Mouse (Mus musculus): ENCODE measurements around the gene Adrm1. TPM values are rescaled to one million over a fixed set of nuclear protein-coding genes. Genes with fewer than 3 reads are reported as not detected.

Adrm1 gene
- polyA plus RNA-seq, 1 experiment from 2014 or later = 107 TPM

DNA sequence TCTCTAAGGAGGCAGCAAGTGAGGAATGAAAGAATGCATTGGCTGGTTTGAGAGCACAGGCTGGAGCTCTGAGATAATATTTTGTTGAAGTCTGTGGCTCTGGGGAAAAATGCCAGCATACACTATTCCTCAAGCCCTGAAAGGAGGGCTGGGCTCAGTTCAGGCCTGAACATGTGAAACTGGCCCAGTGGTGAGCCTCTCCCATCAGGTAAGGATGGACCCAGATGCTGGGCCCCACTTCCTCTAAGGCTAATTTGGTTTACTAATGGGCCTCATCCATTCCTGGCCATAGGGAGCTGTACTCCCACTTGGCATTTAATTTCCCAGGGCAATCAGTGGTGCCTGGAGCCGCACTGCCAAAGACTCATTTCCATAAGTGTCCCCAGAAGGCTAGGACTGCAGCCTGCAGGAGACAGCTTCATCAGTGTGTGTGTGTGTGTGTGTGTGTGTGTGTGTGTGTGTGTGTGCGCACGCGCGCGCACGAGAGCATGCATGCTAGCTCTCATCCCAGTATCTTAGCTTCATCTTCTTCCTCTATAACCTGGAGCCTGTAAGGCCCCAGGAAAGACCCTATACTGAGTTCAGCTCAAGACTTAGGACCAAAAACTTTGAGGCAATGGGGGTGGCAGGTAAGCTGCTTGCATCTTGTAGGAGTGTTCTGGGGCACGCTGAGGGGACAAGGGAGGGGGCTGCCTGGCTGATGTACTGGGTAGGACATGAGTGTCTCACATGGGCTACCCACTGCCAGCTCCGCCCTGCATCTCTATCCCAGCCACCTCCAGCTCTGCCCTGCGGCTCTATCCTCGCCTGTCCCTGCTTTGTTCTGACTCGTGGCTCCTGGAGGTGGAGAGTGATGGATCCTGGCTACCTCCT, 34.0 kb downstream of the Adrm1 start:
- Histone ChIP-seq H3K27me3 (no peaks in the 10 kb centered on the region), H3K27ac (replicated peaks) (no peak overlapping the region)

GRCm38 (mm10) chr2:180205956-180206280, 34.6 kb downstream of the Adrm1 start:
- ATAC-seq (ENCODE audit: insufficient read depth) = no peak
- Histone ChIP-seq H3K9me3 (replicated peaks) (no peaks in the 10 kb centered on the region), H3K4me3 (replicated peaks) (no peak overlapping the region), H3K9ac (no peak overlapping the region), H3K4me1 (replicated peaks) (no peaks in the 10 kb centered on the region), H3K36me3 (replicated peaks) (no peaks in the 10 kb centered on the region), H3K4me2 (no peak overlapping the region), H3K27me3 (no peaks in the 10 kb centered on the region), H3K27ac (replicated peaks) (no peak overlapping the region)
- WGBS (ENCODE audit: insufficient replicate concordance) = 68% methylated on average over 2 of the region's 2 CpGs

More for the DNA sequence above, 34.0 kb downstream of the Adrm1 start:
- no peak overlapping the region for H3K4me3 ChIP-seq (replicated peaks)
- no peak for ATAC-seq (ENCODE audit: insufficient read depth)
- H3K36me3 ChIP-seq (replicated peaks) = no peaks in the 10 kb centered on the region
- no peaks in the 10 kb centered on the region for H3K9me3 ChIP-seq (replicated peaks)
- WGBS (ENCODE audit: insufficient replicate concordance) = 73% methylated on average over 12 of the region's 12 CpGs
- no peak overlapping the region for H3K9ac ChIP-seq
- H3K4me1 ChIP-seq (replicated peaks) = no peaks in the 10 kb centered on the region
- no peak overlapping the region for H3K4me2 ChIP-seq

DNA sequence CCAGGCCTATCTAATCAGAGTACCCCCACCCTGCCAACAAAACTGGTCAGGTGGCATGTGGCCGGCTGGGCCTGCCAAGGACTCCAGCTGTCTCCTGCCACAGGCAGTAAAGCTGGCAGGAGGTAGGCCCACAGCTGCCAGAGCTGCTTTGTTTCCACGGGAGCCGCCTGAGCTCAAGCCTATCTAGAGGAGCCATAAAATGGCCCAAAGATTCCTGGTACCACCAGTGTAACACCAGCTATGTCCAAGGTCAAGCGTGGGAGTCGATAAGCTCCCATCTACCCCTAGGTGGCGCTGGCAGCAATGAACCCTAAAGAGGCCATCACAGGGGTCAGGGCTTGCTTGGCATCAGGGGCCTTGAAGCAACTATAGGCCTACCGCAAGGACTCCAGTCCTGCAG, 36.6 kb downstream of the Adrm1 start:
- Histone ChIP-seq H3K27me3 (no peaks in the 10 kb centered on the region), H3K9me3 (replicated peaks) (no peaks in the 10 kb centered on the region), H3K4me2 (no peak overlapping the region), H3K9ac (no peak overlapping the region), H3K4me3 (replicated peaks) (no peak overlapping the region), H3K27ac (replicated peaks) (no peak overlapping the region), H3K36me3 (replicated peaks) (no peaks in the 10 kb centered on the region), H3K4me1 (replicated peaks) (no peaks in the 10 kb centered on the region)
- 61% methylated on average over 7 of the region's 7 CpGs for WGBS (ENCODE audit: insufficient replicate concordance)
- 0 out of 2 replicates have a peak, but pooled peaks have one; percentile 5 for ATAC-seq (ENCODE audit: insufficient read depth)

GRCm38 (mm10) chr2:180208976-180209375, 37.7 kb downstream of the Adrm1 start:
- Histone ChIP-seq H3K9me3 (replicated peaks) (no peaks in the 10 kb centered on the region), H3K36me3 (replicated peaks) (no peaks in the 10 kb centered on the region), H3K4me3 (replicated peaks) (no peak overlapping the region), H3K4me1 (replicated peaks) (no peaks in the 10 kb centered on the region), H3K9ac (no peak overlapping the region), H3K27ac (replicated peaks) (no peak overlapping the region), H3K27me3 (no peaks in the 10 kb centered on the region), H3K4me2 (no peak overlapping the region)
- 52% methylated on average over 1 of the region's 1 CpGs for WGBS (ENCODE audit: insufficient replicate concordance)
- no peak for ATAC-seq (ENCODE audit: insufficient read depth)

DNA sequence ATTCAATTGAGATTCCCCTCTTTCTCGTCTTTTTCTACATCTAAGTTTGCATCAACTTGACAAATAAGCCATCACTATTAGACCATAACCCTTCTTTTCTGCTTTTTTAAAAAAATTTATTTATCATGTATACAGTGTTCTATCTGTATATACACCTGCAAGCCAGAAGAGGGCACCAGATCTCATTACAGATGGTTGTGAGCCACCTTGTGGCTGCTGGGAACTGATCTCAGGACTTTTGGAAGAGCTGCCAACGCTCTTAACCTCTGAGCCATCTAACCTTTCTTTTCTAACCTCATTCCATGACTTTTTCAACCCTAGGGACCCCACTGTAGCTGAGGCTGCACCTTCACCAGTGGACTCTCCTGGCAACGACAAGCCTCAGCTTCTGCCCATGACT, 41.0 kb downstream of the Adrm1 start:
- Histone ChIP-seq H3K27ac (replicated peaks) (no peak overlapping the region), H3K4me3 (replicated peaks) (no peak overlapping the region), H3K36me3 (replicated peaks) (no peaks in the 10 kb centered on the region), H3K9ac (no peak overlapping the region), H3K4me1 (replicated peaks) (peaks cover 12% of the 10 kb centered on the region; the same call in 1 of the 2 replicates), H3K9me3 (replicated peaks) (no peaks in the 10 kb centered on the region), H3K4me2 (no peak overlapping the region), H3K27me3 (no peaks in the 10 kb centered on the region)
- ATAC-seq (ENCODE audit: insufficient read depth) = no peak
- 68% methylated on average over 3 of the region's 3 CpGs for WGBS (ENCODE audit: insufficient replicate concordance)

- H3K27ac ChIP-seq (replicated peaks) = no peak overlapping the region
- H3K4me1 ChIP-seq (replicated peaks) = peaks cover 12% of the 10 kb centered on the region; the same call in 1 of the 2 replicates
- H3K27me3 ChIP-seq = no peaks in the 10 kb centered on the region
- ATAC-seq (ENCODE audit: insufficient read depth) = no peak
- H3K36me3 ChIP-seq (replicated peaks) = no peaks in the 10 kb centered on the region
- no peak overlapping the region for H3K4me2 ChIP-seq
- 76% methylated on average over 4 of the region's 4 CpGs for WGBS (ENCODE audit: insufficient replicate concordance)
- H3K9me3 ChIP-seq (replicated peaks) = no peaks in the 10 kb centered on the region
- H3K9ac ChIP-seq = no peak overlapping the region
- H3K4me3 ChIP-seq (replicated peaks) = no peak overlapping the region
These were observed 43.2 kb downstream of the Adrm1 start for GRCm38 (mm10) chr2:180214352-180214978.

GRCm38 (mm10) chr2:180215011-180215461, 43.8 kb downstream of the Adrm1 start:
- Histone ChIP-seq H3K4me1 (replicated peaks) (peaks cover 12% of the 10 kb centered on the region; the same call in 1 of the 2 replicates), H3K27me3 (no peaks in the 10 kb centered on the region), H3K9ac (no peak overlapping the region), H3K4me3 (replicated peaks) (no peak overlapping the region), H3K4me2 (no peak overlapping the region), H3K27ac (replicated peaks) (no peak overlapping the region), H3K9me3 (replicated peaks) (no peaks in the 10 kb centered on the region), H3K36me3 (replicated peaks) (no peaks in the 10 kb centered on the region)
- no peak for ATAC-seq (ENCODE audit: insufficient read depth)
- 45% methylated on average over 8 of the region's 8 CpGs for WGBS (ENCODE audit: insufficient replicate concordance)

DNA sequence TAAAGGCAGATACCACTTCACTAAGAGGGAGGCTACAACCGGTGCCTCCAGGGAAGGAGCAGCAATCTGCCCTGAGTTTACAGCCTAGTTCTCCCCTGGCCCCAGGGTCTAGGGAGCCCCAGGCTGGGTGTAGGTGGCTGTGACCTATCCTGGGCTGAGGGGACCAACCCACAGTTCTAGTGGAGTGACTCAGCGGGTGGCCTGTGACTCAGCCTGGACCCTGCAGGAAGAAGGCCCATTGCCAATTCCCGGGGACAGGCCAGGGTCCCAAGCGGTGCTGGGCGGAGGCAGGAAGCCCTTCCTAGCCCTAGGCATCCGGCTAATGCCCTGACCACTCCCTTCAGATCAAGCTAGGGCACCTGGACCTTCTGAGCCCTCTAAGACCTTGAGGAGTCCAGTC, 44.7 kb downstream of the Adrm1 start:
- no peak overlapping the region for H3K4me2 ChIP-seq
- no peak; the same call in 1 of the 2 replicates for ATAC-seq (ENCODE audit: insufficient read depth)
- H3K9me3 ChIP-seq (replicated peaks) = no peaks in the 10 kb centered on the region
- peaks cover 12% of the 10 kb centered on the region; the same call in 1 of the 2 replicates for H3K4me1 ChIP-seq (replicated peaks)
- H3K36me3 ChIP-seq (replicated peaks) = no peaks in the 10 kb centered on the region
- 52% methylated on average over 6 of the region's 6 CpGs for WGBS (ENCODE audit: insufficient replicate concordance)
- H3K27me3 ChIP-seq = no peaks in the 10 kb centered on the region
- no peak overlapping the region for H3K27ac ChIP-seq (replicated peaks)
- H3K4me3 ChIP-seq (replicated peaks) = no peak overlapping the region
- no peak overlapping the region for H3K9ac ChIP-seq

DNA sequence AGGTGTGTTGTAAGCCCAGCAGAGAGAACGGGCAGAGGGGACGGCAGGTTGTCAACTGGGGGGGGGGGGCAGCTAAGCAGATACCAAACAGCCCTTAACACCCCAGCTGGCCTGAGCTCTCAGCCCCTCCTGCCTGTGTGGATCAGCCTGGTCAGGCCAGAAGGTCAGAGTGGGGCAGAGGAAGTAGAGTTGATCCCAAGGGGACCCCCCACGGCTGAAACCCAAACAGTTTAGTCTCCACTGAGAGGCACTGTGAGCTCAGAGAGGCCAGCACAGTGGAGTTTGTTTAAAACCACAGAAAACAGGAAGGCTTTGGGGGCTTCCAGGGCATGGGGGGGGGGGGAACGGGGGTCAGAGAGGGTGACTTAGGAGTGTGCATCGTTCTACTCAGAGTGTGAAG, 45.6 kb downstream of the Adrm1 start:
- Histone ChIP-seq H3K36me3 (replicated peaks) (no peaks in the 10 kb centered on the region), H3K27ac (replicated peaks) (no peak overlapping the region), H3K9me3 (replicated peaks) (no peaks in the 10 kb centered on the region), H3K27me3 (no peaks in the 10 kb centered on the region), H3K4me1 (replicated peaks) (peaks cover 12% of the 10 kb centered on the region; the same call in 1 of the 2 replicates), H3K9ac (no peak overlapping the region), H3K4me2 (no peak overlapping the region), H3K4me3 (replicated peaks) (no peak overlapping the region)
- 27% methylated on average over 5 of the region's 5 CpGs for WGBS (ENCODE audit: insufficient replicate concordance)
- ATAC-seq (ENCODE audit: insufficient read depth) = no peak

DNA sequence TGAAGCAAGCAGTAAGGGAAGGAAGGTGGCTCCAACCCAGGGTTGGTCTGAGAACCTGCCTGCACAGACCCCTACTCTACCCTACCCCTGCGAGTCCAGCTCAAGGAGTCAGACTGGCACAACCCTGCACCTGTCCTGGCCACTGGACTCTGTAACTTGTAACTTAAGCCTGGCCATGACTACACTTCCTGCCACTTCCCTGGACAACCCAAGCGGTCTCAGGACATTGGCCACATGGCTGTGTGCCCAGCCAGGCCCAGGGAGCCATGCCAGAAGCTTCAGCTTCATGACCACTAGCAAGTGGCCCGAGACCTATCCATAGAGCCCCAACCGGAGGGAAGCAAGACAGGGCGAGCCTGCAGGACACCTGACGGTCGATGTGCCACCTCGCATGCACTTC, 46.3 kb downstream of the Adrm1 start:
- Histone ChIP-seq H3K4me3 (replicated peaks) (no peak overlapping the region), H3K9me3 (replicated peaks) (no peaks in the 10 kb centered on the region), H3K36me3 (replicated peaks) (no peaks in the 10 kb centered on the region), H3K27ac (replicated peaks) (no peak overlapping the region), H3K4me1 (replicated peaks) (peaks cover 12% of the 10 kb centered on the region), H3K9ac (no peak overlapping the region), H3K27me3 (0 out of 2 replicates have a peak, but pooled peaks cover under 1% of the 10 kb centered on the region), H3K4me2 (no peak overlapping the region)
- no peak for ATAC-seq (ENCODE audit: insufficient read depth)
- WGBS (ENCODE audit: insufficient replicate concordance) = 60% methylated on average over 8 of the region's 8 CpGs

DNA sequence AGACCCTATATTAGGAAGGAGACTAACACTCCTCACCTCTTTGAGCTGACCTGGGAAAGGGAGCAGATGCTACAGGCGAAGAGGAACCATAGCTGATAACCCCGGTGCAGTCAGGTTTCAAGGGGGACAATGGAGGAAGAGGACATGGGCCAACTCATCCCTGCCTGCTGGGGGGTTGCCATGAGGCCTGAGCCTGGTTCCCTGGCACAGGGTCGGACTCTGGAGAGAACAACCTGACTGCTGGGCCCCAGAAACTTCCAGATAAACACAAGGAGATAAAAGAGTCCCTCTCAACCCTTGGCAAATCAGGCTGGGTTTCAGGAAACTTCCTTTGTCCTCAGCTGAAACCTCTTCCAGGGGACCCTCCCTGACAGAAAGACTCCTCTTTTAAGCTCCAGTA, 47.0 kb downstream of the Adrm1 start:
- no peaks in the 10 kb centered on the region for H3K36me3 ChIP-seq (replicated peaks)
- 25% methylated on average over 3 of the region's 3 CpGs for WGBS (ENCODE audit: insufficient replicate concordance)
- H3K4me2 ChIP-seq = no peak overlapping the region
- H3K9ac ChIP-seq = no peak overlapping the region
- H3K9me3 ChIP-seq (replicated peaks) = no peaks in the 10 kb centered on the region
- H3K27ac ChIP-seq (replicated peaks) = no peak overlapping the region
- peaks cover 7% of the 10 kb centered on the region for H3K27me3 ChIP-seq
- H3K4me1 ChIP-seq (replicated peaks) = peaks cover 12% of the 10 kb centered on the region
- no peak overlapping the region for H3K4me3 ChIP-seq (replicated peaks)
- ATAC-seq (ENCODE audit: insufficient read depth) = no peak

All from liver, embryonic 15.5 days (tissue).